Mouse (Mus musculus) layer of hippocampus, postnatal 25 days (tissue): ENCODE measurements around the gene Sdf2l1. TPM values are rescaled to one million over a fixed set of nuclear protein-coding genes. Genes with fewer than 3 reads are reported as not detected.
A peak's percentile ranks its signal among the peaks of the same experiment; 100 is the strongest.
"Not testable (repeated sequence)": the region's sequence is repeated elsewhere in the genome, so short reads cannot be mapped to it uniquely, and the experiment has no call there.

Source experiments
- DNase-seq, 2 experiments: peaks; one replicate each; pipeline ENCODE4 v3.0.0; 2022; ENCODE audit warnings: mixed read lengths in 2 of 2, low spot score in 1 of 2; ENCODE audit errors: extremely low spot score in 1 of 2
- total RNA-seq, 2 experiments: library from RNA; stranded (reverse); gene quantifications; 2 replicates each; pipeline ENCODE4 v1.2.3; 2021

Gene Sdf2l1
- 10 to 100 TPM; 16.4 to 27.1 TPM for total RNA-seq

DNA sequence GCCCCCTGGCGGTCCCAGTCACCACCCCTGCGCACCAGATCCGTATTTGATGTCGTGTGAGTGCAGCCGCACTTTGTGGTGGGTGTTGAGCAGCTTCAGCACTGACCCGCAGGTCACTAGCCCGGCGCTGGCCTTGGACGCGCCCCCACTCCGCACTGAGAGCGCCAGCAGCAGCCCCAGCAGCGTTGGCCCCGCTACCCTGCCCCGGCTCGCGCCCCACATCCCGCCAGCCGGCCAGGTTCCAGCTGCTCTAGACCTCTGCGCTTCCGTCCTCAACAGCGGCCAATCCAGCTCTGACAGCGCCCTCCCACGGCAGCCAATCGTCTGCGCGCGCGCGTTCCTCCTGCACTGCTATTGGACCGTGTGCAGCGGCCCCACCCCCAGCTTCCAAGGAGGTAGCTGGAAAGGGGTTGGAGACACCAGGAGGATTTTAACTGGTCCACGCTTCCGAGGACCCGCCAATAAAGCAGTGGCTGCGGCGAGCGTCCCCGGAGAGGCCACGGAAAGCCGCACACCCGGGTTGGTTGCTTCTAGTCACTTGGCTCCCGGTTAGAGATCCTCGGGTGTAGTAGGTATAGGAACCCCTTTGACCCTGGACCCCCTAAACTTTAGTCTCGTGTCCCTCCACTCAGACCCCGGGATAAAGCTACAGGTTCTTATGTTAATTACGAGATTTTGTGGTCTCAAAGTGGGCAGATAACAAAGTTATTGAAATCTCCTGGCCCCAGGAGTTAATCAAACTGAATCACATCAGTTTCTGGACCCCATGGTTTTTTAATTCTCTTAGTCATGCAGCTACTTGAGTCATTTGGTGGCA lies at the start of gene Sdf2l1:
TSS of gene Sdf2l1 (minus strand) at position 295 of the 817 bp plus-strand sequence.
- DNase-seq: peak; percentile 94 to 95

DNA sequence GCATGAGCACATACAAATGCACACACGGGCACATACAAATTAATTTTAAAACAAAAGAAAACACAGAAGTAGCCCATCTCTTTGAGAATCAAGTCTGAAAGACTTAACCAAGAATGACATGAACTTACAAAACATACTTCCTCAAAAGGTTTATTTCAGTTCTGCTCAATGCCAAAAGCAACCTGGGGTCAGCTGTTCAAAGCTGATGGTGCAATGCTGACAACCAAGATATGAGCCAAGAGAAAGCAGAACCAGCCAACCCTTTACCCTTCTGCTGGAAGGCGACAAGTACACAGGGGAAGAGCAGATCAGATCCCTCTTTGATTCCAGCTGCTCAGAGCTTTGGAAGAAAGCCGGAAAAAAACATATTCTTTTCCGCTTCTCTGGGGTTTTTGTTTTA lies 49.2 kb upstream of the Sdf2l1 start:
- DNase-seq: no peak

DNA sequence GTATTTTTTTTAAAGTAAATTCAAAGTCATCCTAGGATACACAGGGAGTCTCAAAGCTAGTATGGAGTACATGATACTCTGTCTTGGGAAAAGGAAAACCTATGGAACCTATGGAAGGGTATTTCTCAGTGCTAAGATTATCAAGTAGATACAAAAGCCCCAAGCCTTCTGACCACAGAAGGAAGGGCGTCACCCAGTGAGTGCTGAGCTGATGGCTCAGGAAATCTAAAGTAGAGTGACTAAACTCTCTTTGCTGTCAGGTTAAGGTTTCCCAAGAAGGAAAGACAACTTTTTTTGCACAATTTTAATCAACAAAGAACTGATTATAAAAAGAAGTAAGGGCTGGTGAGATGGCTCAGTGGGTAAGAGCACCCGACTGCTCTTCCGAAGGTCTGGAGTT lies 47.5 kb upstream of the Sdf2l1 start:
- DNase-seq: no peak

DNA sequence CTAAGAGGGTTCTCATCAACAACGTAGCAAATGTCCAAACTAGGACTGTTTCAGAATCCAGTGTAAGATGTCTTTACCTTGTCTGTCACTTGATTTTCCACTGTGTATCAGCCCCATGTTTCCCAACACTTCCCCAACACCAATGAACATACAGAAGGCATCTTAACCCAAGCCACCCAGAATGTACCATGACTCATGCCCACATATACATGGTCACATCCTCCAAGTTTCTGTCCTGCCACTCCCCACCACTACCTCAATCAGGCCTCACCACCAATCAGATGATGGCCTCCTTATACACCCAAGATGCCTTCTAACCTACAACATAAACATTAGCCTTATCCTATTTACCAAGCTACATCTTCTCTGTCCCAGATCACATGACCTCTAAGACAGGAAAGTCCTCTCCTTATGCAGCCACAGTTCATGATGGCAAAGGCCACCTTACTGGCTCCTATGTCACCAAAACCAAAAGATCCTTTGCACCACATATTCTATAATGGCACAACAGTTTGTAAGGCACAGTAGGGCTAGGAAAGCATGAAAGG lies 45.5 kb upstream of the Sdf2l1 start:
- no peak for DNase-seq

DNA sequence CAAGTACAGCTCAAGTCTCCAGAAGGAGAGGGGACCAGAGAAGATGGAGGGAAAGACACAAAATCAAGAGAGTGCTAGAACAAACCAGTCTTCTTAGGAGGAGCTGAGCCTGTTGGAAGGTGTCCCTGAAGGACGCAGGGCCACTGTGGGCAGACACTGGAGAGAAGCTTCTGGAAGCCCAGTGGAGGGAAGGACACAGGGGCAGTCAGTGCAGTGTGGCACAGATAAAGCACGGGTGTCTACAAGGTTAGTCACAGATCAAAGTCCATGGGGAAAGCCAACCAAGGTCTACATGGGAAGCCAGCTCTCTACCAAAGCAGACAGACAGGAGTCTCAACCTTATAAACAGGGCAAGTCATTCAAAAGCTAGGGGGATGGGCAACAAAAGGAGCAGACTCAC lies 43.6 kb upstream of the Sdf2l1 start:
- DNase-seq: no peak

DNA sequence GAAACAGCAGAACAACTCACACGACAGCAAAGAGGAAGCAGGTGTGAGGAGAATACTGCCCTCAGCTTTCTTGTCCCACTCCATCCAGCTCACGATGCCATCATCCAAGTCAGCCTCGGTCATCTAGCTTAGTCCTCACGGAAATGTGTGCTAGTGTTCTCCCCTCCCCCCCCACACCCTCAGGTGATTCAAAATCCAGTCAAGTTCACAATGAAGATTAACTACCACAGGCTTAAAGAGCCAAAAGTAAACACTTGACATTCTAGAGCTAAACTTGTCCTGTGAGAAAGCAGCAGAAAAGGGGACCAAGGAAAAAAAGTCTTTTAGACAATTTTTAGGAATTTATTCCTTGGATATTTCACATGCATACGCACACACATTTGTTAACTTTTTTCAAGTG lies 35.9 kb upstream of the Sdf2l1 start:
- DNase-seq: no peak

DNA sequence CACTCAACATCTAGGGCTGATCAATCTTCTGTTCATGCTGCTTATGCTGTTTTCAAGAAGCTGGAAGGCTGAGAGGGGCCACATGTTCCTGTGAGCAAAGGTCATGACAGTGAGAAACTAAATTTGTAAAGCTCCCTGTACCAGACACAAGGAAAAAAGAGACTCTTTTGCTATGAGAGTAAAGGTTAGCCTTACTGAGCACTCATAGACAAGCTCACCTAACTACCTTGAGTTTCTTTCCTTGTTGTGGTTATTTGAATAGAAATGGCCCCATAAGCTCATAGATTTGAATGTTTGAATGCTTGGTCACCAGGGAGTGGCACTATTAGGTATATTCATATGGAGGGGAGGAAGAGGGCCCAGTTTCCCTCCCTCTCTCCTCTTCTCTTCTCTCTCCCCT lies 35.0 kb upstream of the Sdf2l1 start:
- no peak for DNase-seq

DNA sequence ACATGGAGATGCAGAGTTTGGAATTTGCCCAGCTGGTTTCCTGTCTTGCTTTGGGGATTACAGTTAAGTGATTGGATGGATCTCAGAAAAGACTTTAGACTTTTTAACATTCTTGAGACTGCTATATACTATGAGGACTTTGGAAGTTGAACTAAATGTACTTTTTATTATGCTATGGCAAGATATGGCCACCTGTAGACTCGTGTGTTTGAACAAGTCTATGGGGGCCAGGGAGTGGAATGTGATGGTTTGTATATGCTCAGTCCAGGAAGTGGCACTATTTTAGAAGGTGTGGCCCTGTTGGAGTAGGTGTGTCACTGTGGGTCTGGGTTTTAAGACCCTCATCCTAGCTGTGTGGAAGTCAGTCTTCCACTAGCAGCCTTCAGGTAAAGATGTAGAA lies 33.3 kb upstream of the Sdf2l1 start:
- not testable (repeated sequence) for DNase-seq

DNA sequence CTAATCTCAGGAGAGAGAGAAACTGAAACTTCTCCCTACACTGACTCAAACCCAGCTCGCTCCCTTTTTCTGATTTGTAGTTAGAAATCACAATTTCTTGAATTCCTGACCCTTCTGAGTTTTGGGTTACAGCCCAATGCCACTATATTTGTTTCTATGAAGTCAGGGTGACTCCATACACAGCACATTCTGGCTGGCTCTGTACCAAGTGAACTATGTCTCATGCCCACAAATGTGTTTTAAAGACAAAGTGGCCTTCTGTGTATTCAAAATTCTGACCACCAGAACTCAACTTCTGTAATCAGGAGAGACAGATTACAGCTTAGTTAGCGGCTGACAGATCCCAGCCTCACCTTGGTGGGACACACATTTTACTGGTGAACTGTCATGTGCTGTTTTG lies 22.2 kb upstream of the Sdf2l1 start:
- DNase-seq: no peak

DNA sequence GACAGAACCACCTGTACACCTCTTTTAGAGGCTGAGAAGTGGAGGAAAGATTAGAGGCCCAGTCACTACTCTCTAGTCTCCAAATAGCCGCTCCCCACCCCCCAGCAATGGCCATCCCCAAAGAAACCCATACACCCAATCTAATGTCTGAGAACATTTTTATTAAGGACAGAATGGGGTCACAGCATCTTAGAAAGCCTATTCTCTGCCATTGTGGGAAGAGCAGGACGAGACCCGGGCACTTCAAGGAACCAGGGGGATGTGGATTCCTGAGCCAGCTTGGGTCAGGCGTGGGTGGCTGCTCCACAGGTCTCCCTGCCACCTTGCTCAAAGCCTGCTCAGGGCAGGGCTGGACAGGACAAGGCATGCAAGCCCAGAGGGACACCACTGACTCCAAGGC lies 19.7 kb upstream of the Sdf2l1 start:
- DNase-seq: no peak

DNA sequence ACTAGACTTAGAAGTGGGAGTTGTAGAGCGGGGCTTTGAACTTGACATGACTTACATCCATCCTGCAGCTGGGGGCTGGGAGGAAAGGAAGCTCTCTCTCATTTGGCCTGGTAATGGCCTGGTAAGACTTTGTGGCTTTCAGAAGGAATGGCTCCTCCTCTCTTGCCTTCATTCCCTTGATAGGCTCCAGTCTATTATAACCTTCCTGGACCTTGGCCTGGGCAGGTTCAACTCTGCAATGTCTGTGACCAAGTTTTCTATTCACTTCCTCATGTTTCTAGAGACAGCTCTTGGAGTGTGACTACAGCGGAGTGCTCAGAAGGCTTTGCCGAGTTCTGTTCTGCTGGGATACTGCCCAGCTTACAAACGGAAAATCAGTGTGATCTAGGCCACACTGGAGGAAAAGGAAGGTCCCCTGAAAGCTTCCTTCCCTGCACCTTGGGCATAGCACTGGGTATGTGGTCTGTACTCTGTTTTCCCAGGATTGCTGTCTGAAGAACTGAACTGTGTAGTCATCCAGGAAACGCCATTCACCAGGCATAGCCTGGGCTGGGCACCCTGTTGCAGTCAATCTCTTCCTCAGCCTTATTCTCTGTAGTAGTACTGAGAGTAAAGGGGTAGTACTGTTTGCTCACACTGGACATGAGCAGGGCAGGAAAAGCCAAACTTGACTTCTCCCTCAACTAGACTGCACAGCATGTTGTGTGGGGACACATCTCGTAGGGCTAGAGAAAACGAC lies 18.5 kb upstream of the Sdf2l1 start:
- no peak for DNase-seq

DNA sequence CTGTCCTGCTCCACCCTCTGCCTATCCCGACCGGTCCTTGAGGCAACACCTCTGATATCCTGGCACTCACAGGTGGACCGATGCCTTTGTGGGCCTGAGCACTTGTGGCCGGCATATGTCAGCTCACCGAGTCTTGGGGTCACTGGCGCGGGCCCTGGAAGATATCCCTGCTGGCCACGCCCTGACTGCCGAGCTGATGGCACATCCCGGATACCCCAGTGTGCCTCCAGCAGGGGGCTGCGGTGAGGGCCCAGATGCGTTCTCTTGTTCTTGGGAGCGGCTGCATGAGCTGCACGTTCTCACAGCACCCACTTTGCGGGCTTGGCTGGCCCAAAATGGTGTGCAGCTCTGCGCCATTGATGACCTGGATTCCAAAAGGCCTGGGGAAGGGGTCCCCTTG lies 15.9 kb upstream of the Sdf2l1 start:
- DNase-seq: no peak

DNA sequence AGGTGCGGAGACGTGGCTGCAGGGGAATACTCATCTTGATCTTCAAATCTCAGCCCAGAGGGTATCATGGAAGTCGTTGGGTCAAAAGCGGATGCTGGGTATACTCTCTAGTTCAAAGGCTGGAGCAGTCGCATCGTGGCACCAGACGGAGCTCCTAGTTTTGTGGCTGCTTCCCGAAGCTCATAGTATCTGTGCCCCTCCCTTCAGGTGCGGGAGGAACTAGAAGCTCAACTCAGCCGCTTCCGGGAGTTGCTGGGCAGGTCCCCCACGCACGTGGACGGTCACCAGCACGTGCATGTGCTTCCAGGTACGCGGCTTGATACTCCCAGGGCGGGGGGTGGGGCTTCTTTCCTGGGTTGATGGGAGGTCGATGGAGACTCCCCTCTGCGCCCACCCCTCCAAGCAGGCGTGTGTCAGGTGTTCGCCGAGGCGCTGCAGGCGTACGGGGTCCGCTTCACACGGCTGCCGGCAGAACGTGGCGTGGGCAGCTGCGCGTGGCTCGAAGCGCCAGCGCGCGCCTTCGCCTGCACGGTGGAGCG lies 15.3 kb upstream of the Sdf2l1 start:
- DNase-seq: peak; percentile 10 to 22

DNA sequence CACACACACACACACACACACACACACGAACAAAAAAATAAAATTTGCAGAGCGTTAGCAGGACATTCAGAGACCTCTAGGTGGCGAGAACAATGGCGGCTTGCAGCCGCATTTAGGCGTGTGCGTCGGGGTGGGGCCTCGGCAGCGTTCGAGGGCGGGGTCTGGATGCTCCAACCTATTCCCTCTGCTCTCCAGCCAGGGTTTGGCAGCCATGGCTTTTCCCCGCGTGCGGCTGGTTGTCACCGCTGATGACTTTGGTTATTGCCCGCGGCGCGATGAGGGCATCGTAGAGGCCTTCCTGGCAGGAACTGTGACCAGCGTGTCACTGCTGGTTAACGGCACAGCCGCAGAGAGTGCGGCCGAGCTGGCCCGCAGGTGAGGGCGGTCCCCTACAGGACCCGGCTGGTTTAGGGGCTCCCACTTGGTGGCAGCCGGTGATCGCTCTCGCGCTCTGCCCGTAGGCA lies 14.6 kb upstream of the Sdf2l1 start, which contains the start of gene Ccdc116:
TSS of gene Ccdc116 (minus strand) at position 458 of the 464 bp plus-strand sequence.
- peak; percentile 63 to 68 for DNase-seq

DNA sequence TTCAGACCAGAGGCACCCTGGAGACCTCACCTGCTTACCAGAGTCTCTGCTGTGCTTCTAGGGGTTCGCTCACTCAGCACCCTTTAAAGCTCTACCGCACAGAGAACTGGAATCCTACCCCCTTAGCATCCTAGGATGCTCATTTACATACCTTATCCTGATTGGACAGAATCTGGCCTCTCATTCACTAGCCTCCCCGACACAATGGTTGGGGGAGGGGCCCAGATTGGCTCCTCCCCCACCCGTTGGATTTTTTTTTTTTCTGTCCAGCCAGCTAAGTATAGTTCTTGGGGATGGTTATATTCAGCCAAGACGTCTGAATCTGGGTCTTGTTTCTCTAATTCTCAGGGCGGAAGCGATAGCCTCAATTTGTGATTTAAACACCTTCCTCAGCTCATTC lies 12.2 kb upstream of the Sdf2l1 start, which contains the start of gene Ydjc:
TSS of gene Ydjc (plus strand) at position 283 of the 400 bp plus-strand sequence.
- no peak for DNase-seq

DNA sequence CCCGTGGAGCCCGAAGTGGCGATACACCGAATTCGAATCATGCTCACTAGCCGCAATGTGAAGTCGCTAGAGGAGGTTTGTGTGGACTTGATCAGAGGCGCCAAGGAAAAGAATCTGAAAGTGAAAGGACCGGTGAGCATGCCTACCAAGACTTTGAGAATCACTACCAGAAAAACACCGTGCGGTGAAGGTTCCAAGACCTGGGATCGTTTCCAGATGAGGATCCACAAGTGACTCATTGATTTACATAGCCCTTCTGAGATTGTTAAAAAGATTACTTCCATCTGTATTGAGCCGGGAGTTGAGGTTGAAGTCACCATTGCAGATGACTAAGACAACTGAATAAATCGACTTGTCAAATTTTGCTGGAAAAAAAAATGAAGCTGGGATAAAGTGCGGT lies 5.2 kb upstream of the Sdf2l1 start:
- no peak for DNase-seq

DNA sequence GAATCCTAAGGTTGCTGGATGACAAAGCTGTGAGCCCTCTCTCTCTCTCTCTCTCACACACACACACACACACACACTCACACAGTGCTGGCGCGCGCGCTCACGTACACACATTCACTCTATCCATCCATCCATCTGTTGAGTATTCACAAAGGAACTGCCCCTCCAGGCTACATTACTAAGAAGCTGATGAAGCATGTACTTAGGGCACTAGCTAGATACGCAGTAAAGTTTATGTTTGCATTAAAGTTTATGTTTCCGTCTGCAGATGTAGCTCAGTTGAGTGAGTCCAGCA lies 670 bp upstream of the Sdf2l1 start:
- no peak for DNase-seq

DNA sequence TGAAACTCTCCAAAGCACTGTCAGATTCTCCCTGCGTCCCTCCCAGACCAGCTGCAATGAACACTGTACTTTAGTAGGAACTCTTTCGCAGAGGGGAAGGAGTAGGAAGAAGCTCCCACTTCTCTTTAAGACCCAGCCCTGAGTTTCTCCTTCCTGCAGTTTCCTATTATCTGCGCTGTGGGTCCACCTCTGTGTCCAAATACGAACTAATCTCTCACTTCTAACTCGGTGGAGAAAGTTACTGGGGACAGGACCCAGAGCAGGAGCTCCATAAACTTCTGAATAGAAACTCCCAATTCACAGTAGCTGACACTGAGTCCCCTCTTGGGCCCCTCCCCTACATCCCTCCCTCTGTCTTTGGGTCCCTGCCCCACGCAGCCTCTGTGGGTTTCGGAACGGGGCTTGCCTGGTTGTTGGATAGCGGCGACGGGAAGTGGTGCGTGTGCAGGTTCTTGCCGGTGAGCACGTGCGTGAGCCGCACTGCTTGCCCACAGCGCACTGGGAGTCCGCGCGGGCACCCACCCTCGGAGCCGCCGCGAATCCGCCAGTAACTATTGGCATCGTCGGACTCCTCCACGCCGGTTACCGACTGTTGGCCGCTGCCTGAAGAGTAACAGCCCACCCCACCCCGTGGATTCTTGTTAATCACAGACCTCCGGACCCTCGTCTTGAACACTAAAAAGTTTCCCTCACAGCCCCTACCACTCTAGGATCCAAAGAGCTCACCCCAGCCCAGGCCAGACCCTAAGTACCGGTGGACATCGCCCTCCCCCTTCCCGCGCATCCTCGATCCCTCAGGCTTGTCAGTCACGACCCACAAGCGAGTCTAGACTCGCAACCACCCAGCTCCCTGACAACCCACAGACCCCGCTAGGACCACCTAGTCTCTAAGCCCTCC lies 743 bp downstream of the Sdf2l1 start:
- DNase-seq: peak; percentile 15 to 17

DNA sequence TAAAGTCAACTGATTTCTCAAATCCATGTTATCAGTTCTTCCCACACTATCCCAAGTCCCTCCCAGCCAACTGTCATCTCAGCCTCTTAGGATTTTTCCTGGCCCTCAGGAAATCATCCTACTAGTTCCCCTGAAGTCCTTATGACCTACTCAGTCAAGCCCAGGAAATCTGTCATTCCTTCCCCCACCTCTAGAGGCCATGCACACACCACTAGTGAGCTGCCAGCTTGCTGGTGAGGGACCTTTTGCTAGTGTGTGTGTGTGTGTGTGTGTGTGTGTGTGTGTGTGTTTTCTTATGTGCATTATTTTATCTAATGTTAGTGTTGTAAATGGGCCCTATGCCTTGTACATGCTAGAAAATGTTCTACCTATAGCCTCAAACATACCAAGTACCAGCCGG lies 4.9 kb downstream of the Sdf2l1 start:
- peak in 1 of 2 experiments; percentile 40 for DNase-seq

DNA sequence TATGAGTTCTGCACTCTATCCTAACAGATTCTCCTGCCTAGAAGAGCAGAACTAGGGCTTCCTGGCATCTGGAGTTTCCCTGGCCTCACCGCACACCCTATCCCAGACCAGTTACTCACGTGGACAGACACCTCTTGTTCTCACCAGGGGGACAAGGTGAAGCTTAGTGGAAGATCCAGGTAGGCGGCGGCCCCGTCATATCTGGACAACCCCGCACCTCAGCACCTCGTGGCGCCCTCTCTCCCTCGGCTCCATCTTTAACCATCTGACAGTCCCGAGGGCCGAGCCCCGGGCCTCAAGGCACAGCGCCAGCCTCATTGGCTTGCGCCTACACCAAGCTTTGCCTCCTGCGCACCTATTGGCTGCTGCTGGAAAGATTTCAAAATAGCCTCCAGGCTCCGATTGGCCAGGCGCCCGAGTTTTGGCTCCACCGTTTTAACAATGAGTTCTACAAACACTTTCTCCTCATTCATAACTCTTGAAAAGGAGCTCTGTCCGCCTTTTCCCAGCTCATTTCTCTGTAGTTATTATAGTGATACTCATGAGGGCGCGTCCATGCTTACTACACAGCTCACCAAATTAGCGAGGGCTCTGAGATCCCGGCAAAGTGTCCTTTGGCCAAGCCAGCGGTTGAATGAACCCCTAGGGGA lies 7.2 kb downstream of the Sdf2l1 start, which contains the start of gene 2610318N02Rik:
TSS of gene 2610318N02Rik (minus strand) at position 297 of the 650 bp plus-strand sequence.
- peak in 1 of 2 experiments; percentile 54 for DNase-seq
